Mouse (Mus musculus): ENCODE results near the gene Gpha2.

The Gpha2 gene

GRCm38 (mm10) chr19:6242281-6242680, 16.1 kb downstream of the Gpha2 start:
- DNase-seq, result peak; percentile 63

- DNase-seq, result no peak
These were observed 17.0 kb downstream of the Gpha2 start for GRCm38 (mm10) chr19:6243226-6243625.

GRCm38 (mm10) chr19:6245806-6246205, 19.6 kb downstream of the Gpha2 start:
- DNase-seq, result no peak

GRCm38 (mm10) chr19:6247526-6248300, 21.5 kb downstream of the Gpha2 start:
- DNase-seq, result no peak

- no peak for DNase-seq
These were observed 26.8 kb downstream of the Gpha2 start for GRCm38 (mm10) chr19:6253021-6253420.

GRCm38 (mm10) chr19:6260428-6260827, 34.2 kb downstream of the Gpha2 start:
- no peak for DNase-seq

GRCm38 (mm10) chr19:6260946-6261345, 34.8 kb downstream of the Gpha2 start:
- no peak for DNase-seq

- DNase-seq, result no peak
These were observed 35.2 kb downstream of the Gpha2 start for GRCm38 (mm10) chr19:6261379-6261778.

GRCm38 (mm10) chr19:6262222-6262621, 36.0 kb downstream of the Gpha2 start:
- DNase-seq, result peak; percentile 61

- no peak for DNase-seq
These were observed 36.8 kb downstream of the Gpha2 start for GRCm38 (mm10) chr19:6262839-6263433.

- DNase-seq, result no peak
These were observed 38.0 kb downstream of the Gpha2 start for GRCm38 (mm10) chr19:6264200-6264599.

- no peak for DNase-seq
These were observed 38.8 kb downstream of the Gpha2 start for GRCm38 (mm10) chr19:6264945-6265344.

GRCm38 (mm10) chr19:6265727-6266182, 39.6 kb downstream of the Gpha2 start:
- no peak for DNase-seq

- DNase-seq, result no peak
These were observed 41.4 kb downstream of the Gpha2 start for GRCm38 (mm10) chr19:6267306-6268169.

- DNase-seq, result peak; percentile 83
These were observed 42.0 kb downstream of the Gpha2 start for GRCm38 (mm10) chr19:6268170-6268528.

GRCm38 (mm10) chr19:6268670-6269132, 42.5 kb downstream of the Gpha2 start:
- no peak for DNase-seq

- DNase-seq, result no peak
These were observed 43.8 kb downstream of the Gpha2 start for GRCm38 (mm10) chr19:6269798-6270475.

GRCm38 (mm10) chr19:6270661-6271060, 44.5 kb downstream of the Gpha2 start:
- no peak for DNase-seq

GRCm38 (mm10) chr19:6271206-6271605, 45.0 kb downstream of the Gpha2 start:
- DNase-seq, result no peak

- no peak for DNase-seq
These were observed 45.9 kb downstream of the Gpha2 start for GRCm38 (mm10) chr19:6272053-6272452.

- DNase-seq, result peak; percentile 70
These were observed 46.6 kb downstream of the Gpha2 start for GRCm38 (mm10) chr19:6272738-6273137.

GRCm38 (mm10) chr19:6273592-6273991, 47.4 kb downstream of the Gpha2 start:
- no peak for DNase-seq
